Mouse (Mus musculus) stomach, postnatal 0 days (tissue): Measurements from ENCODE around the gene Myo6.

Experiments used
- CTCF ChIP-seq: IDR thresholded peaks from 2 replicates; pipeline ENCODE4 v1.5.1; 2016; ENCODE audit warnings: antibody characterized with exemption, low read depth, mild to moderate bottlenecking, moderate library complexity
- EP300 ChIP-seq: optimal IDR thresholded peaks from 2 replicates; pipeline ENCODE3; 2016; ENCODE audit warnings: antibody characterized with exemption

DNA sequence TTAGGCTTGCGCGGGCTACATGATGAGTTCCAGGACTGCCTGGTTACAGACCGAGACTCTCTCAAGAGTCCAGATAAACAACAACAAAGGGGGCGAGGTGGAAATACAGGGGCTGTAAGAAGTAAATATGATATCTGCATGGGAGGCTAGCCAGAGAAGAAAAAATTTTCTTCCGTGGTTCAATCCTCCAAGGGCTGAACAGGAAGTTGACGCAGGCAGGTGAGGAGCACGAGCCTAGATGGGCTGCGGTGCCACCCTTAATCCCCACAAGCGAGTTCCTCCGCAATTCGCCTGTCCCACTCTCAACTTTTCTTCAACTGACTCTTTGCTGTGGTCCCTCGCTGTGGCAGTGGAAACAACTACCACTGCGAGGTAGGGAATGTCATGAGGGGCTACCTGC is 640 bp upstream of the Myo6 start:
- TF ChIP-seq CTCF: no peak
- no peak for TF ChIP-seq EP300
